Mouse (Mus musculus): ENCODE data around the gene Foxj1. TPM values are rescaled to one million over a fixed set of nuclear protein-coding genes. Genes with fewer than 3 reads are reported as not detected.

Foxj1 gene
- polyA plus RNA-seq, 1 experiment from 2014 or later, result 0.25 TPM

Other genes starting within 250 kb of the Foxj1 start
- 43.1 and 47.9 TPM in 2 replicates for gene Wbp2, start 248.4 kb downstream of the Foxj1 start, polyA plus RNA-seq (2015; fragmentation: Nextera tagmentation; extraction: Ambion mirVana)
- 15.7 and 15.9 TPM in 2 replicates for gene Trim47, start 208.2 kb downstream of the Foxj1 start, polyA plus RNA-seq (2015; fragmentation: Nextera tagmentation; extraction: Ambion mirVana)
- gene Trim65, start 204.3 kb downstream of the Foxj1 start, polyA plus RNA-seq (2015; fragmentation: Nextera tagmentation; extraction: Ambion mirVana), result 2.3 and 3.2 TPM in 2 replicates
- 86.0 and 86.3 TPM in 2 replicates for gene Mrpl38, start 196.5 kb downstream of the Foxj1 start, polyA plus RNA-seq (2015; fragmentation: Nextera tagmentation; extraction: Ambion mirVana)
- gene Fbf1, start 167.2 kb downstream of the Foxj1 start, polyA plus RNA-seq (2015; fragmentation: Nextera tagmentation; extraction: Ambion mirVana), result 48.6 and 48.9 TPM in 2 replicates
- 63.3 and 72.1 TPM in 2 replicates for gene Ten1, start 136.5 kb downstream of the Foxj1 start, polyA plus RNA-seq (2015; fragmentation: Nextera tagmentation; extraction: Ambion mirVana)
- gene Acox1, start 136.4 kb downstream of the Foxj1 start, polyA plus RNA-seq (2015; fragmentation: Nextera tagmentation; extraction: Ambion mirVana), result 22.0 and 23.5 TPM in 2 replicates
- gene Evpl, start 97.3 kb downstream of the Foxj1 start, polyA plus RNA-seq (2015; fragmentation: Nextera tagmentation; extraction: Ambion mirVana), result 3.3 and 4.0 TPM in 2 replicates
- gene Srp68, start 61.2 kb downstream of the Foxj1 start, polyA plus RNA-seq (2015; fragmentation: Nextera tagmentation; extraction: Ambion mirVana), result 109 and 110 TPM in 2 replicates
- gene Galr2, start 54.5 kb downstream of the Foxj1 start, polyA plus RNA-seq (2015; fragmentation: Nextera tagmentation; extraction: Ambion mirVana), result 0.18 and 0.27 TPM in 2 replicates
- 76.5 and 80.2 TPM in 2 replicates for gene Exoc7, start 28.2 kb downstream of the Foxj1 start, polyA plus RNA-seq (2015; fragmentation: Nextera tagmentation; extraction: Ambion mirVana)
- 18.6 and 18.7 TPM in 2 replicates for gene Rnf157, start 77.6 kb upstream of the Foxj1 start, polyA plus RNA-seq (2015; fragmentation: Nextera tagmentation; extraction: Ambion mirVana)
- gene Ubald2, start 98.7 kb upstream of the Foxj1 start, polyA plus RNA-seq (2015; fragmentation: Nextera tagmentation; extraction: Ambion mirVana), result 28.2 and 30.2 TPM in 2 replicates
- 0.17 and 0.24 TPM in 2 replicates for gene Qrich2, start 130.8 kb upstream of the Foxj1 start, polyA plus RNA-seq (2015; fragmentation: Nextera tagmentation; extraction: Ambion mirVana)
- gene Prpsap1, start 158.8 kb upstream of the Foxj1 start, polyA plus RNA-seq (2015; fragmentation: Nextera tagmentation; extraction: Ambion mirVana), result 189 and 199 TPM in 2 replicates
- 2.3 and 2.9 TPM in 2 replicates for gene Sphk1, start 195.5 kb upstream of the Foxj1 start, polyA plus RNA-seq (2015; fragmentation: Nextera tagmentation; extraction: Ambion mirVana)
- 10.3 and 12.1 TPM in 2 replicates for gene Ube2o, start 246.0 kb upstream of the Foxj1 start, polyA plus RNA-seq (2015; fragmentation: Nextera tagmentation; extraction: Ambion mirVana)

Data from limb, embryonic 13.5 days (tissue).